Mouse (Mus musculus): Measurements from ENCODE around the gene Mgat4c. TPM values are rescaled to one million over a fixed set of nuclear protein-coding genes. Genes with fewer than 3 reads are reported as not detected.

Gene Mgat4c
- total RNA-seq, 2 experiments from 2014 or later = not detected

Small RNA genes lying within 50 kb of the gene (microRNA-seq; reads per million reads assigned to microRNA genes)
- gene Mir3059 = 0 reads per million in 2 experiments

All from heart, adult 18-20 months (tissue).